Mouse (Mus musculus): ENCODE measurements at regions not wholly inside any gene's neighbourhood (a gene's known extent, or its start where the extent isn't known, plus 50 kb on each side); places are given as distances from the start of the nearest gene placed in this dataset.
A peak's percentile ranks its signal among the peaks of the same experiment; 100 is the strongest.

DNA sequence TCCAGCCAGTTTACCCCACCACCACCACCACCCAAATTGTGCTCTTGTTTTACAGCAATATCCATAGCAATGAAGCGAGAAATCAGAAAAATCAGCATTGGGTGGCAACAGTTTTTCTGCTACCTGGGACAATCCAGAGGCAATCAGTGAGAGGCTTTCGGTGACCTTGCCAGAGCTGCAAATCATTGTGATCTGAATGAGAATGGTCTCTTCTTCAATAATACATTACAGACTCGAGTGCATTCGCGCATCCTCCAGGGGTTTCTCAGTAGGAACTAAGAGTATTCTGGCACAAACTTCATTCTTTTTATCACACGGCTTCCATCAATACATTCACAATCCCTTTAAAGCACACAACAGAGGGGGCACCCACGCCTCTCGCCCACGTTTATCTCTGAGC, 91.2 kb downstream of the Srek1 start:
- no peak for DNase-seq

DNA sequence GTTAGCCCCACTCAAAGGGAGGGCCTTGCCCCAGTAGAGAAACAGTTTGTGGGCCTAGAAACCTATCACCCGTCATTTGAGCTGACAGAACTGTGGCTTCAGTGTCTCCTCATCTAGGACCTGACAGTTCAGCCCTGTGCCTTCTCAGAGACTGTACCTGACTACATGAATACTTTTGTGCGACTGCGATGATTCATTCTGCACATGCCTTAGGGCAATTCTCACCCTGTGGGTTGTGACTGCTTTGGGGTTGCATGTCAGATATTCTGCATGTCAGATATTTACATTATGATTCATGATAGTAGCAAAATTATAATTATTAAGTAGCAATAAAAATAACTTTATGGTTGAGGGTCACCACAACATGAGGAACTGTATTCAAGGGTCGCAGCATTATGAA, 93.7 kb downstream of the Srek1 start:
- no peak for DNase-seq

DNA sequence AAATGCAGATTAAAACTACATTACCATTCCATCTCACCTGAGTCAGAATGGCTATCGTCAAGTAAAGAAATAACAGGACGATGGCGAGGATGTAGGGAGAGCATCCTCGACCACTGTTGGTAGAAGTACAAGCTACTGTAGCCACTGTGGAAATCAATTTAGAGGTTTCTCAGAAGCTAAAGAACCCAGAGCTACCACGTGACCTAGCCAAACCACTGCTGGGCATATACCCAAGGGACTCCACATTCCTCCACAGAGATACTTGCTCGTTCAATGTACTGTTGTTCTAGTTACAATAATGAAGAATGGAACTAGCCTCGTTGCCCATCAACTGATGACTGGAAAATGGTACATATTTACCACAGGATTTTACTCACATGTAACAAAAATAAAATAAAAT, 94.4 kb downstream of the Srek1 start:
- DNase-seq = no peak

GRCm38 (mm10) chr13:103676831-103677230, 97.6 kb downstream of the Srek1 start:
- DNase-seq = no peak

- no peak for DNase-seq
Observed at GRCm38 (mm10) chr13:103676221-103676620, 98.2 kb downstream of the Srek1 start.

GRCm38 (mm10) chr13:103670611-103671010, 103.8 kb downstream of the Srek1 start:
- DNase-seq = no peak

DNA sequence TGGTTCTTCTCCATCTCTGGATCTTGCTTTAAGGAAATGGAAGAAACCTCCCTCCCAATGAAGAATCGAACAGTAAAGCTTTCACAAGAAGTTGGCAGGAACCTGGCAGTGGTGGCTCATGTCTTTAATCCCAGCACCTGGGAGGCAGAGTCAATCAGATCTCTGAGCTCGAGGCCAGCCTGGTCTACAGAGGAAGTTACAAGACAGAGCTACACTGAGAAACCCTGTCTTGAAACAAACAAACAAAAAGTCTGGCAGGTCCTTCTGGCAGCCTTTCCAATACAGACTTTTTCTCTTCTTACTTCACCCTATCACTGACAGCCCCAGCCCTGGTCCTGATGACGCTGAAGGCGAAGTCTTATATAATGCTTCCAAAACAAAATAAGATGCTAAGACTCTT, 104.6 kb downstream of the Srek1 start:
- no peak for DNase-seq

DNA sequence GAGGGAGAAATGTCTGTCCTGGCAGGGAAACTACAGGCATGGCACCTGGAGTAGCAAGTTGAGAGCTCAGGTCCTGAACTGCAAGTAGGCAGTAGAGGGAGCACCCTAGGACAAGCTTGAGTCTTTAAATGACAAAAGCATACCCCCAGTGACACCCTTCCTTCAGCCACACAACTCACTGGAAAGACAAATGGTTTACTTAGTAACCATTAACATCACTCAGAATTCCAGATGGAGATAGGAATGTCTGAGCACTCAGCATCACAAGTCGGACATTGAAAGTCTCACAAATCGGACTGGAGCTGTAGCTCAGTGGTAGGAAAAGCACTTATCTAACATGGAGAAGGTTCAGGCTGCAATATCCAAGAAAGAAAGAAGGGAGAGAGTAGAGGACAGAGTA, 106.7 kb downstream of the Srek1 start:
- no peak for DNase-seq

DNA sequence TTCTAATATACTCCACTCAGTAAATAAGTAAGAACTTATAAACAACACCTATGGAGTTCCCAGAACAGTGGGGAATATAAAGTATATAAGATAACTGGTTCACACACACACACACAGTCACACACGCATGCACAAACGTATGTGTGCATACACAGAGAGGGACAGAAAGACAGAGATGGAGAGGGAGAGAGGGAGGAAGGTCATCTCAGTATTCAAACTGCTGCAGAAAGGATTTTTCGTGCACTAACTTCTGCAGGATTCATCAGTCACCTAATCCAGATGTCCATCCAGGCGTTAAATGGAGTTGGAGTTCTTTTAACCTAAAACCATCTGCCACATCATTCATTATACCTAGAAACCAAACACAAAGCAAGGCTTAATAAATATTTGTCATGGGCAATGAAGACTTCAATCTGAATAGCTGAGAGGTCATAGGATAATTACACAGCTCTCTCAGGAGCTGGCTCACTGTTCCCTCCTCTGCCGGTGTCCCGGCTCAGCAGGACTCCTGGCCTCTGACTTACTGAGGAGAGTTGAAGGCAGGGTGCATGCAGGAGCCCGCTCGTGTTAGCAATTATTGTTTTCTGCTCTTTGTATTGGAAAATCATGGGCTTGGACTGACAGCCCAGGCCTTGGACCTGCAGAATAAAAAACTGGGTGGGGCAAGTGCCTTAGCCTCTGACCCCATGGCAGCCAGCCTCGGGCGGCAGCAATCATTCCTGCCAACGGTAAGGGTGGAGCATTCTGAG, 114.0 kb downstream of the Srek1 start:
- DNase-seq = no peak

- no peak for DNase-seq
Observed at GRCm38 (mm10) chr13:103655966-103656365, 118.4 kb downstream of the Srek1 start.

- DNase-seq = no peak
Observed at GRCm38 (mm10) chr13:103653216-103653615, 121.2 kb downstream of the Srek1 start.

DNA sequence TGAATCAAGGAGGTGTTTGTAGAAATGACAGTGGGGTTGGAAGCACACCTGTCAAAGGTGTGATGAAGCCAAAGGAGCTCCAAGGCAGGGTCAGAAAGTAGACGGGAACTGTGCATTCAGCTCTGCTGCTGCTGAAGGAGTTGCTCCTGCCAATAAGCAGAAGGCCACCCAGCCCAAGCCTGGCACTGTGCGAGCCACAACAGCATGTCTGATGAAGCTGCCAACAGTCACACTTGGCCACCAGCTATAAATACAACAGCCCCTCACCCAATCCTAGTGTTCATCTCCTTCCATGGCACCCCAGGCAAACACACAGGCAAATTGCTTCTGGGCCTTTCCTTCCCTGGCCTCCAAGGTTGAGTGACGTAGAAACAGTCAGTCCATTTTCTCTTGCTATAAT, 125.0 kb downstream of the Srek1 start:
- no peak for DNase-seq

GRCm38 (mm10) chr13:103648016-103648415, 126.4 kb downstream of the Srek1 start:
- no peak for DNase-seq

DNA sequence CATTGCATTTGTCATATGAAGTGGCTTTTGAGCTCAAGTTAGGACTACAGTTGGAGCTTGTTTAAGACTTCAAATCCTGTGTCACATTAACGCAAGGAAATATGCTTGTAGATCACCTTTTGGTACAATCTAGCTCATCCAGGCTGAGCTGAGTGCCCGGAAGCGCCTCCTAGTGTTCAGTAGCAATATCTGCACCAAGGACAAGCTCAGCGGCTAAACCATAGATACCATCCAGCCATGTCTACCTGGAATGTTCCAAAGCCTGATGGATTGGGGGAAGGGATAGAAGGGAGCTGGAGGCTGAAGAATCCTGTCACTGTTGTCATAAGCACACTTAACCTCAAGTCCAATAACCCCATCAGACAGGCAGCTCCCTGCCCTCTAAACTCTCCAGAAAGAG, 128.4 kb downstream of the Srek1 start:
- no peak for DNase-seq

- peak; percentile 71 for DNase-seq
Observed at GRCm38 (mm10) chr13:103643993-103644722, 130.2 kb downstream of the Srek1 start.

DNA sequence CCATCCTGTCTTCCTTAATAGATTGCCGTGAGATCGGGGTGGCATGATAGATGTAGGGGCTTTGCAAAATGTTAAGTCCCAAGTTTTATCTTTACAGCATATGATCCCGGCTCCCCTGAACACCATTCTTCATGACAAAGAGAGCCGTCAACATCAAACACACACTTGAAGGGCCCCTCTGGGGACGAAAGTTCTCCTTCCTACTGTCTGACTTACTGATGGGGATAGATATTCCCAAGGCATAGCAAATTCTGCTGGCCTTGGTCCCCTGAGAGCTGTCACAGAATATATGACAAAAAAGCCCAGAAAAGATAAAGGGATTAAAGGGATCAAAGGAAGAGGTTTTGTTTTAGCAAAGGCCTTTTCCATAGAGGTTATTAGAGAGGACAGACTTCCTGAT, 130.9 kb downstream of the Srek1 start:
- no peak for DNase-seq

- DNase-seq = no peak
Observed at GRCm38 (mm10) chr13:103642542-103643375, 131.6 kb downstream of the Srek1 start.

DNA sequence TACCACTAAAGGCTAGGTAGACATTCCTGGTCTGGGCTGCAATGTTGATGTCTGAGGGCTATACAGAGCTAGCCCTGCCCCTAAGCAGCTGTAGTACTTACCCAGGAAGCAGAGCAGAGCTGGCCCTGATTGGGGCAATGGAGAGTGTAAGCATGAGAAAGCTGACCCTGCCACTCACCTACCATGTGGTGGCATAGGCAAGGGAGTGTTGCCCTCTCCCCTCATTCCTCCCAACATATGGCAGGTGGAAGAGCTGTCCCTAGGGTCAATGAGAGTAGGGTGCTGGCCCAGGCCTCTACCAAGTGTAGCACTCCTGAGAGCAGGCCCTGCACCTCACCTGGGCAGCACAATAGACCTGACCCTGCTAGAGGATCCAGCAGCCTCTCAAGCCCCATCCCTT, 136.4 kb downstream of the Srek1 start:
- DNase-seq = no peak

DNA sequence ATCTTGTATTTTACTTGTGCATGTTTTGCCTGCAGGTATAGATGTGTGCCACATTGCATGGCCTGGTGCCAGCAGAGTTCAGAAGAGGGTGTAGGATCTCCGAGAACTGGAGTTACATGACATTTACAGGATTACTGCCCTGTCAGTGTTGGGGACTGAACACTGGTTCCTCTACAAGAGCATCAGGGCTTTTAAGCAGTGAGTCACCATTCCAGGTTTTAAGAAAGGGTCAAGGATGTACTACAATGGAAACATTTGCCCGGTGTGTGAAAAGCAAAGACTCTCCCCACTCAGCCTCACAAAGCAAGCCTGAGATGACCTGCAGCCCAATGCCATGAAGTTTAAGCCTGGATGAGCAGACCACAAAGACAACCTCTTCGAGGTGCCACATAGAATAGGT, 137.0 kb downstream of the Srek1 start:
- DNase-seq = no peak

DNA sequence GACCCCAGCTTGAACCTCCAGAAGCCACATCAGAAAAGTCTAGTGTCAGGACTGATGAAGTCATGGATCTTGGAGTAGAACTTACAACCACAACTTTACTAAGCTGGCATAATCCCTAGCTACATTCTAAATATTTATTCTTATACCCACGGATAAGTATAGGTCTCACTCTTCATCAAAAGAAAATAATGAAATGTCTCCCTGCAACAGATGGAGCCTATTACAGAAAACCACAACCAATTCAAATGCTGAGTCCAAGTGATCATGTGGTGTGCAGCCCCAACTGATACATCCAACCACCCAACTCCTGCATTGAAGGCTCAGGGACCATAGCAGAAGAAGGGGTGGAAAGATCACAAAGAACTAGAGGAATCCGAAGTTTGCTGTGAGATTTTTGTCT, 137.8 kb downstream of the Srek1 start:
- no peak for DNase-seq

DNA sequence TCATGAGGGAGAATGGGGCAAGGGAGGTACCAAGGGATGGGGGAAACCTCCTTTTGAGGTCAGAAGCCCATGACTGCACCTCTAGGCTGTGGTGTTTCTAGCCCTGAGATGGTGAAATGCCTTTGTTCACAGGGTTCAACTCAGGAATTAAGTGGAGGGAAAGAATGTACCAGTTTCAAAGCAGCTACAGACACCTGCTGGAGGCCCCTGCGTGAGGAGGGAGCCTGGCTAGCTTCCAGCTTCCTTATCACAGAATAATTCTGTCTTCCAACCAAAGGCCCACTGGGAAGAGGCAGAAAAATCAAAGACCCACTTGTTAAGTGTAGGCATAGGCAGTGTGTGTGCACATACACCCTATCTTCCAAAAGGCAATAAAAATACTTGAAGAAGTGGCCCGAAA, 150.6 kb downstream of the Srek1 start:
- DNase-seq = no peak

- no peak for DNase-seq
Observed at GRCm38 (mm10) chr13:103623319-103623718, 151.1 kb downstream of the Srek1 start.

- DNase-seq = no peak
Observed at GRCm38 (mm10) chr13:103622324-103622723, 152.1 kb downstream of the Srek1 start.
